Mouse (Mus musculus): ENCODE measurements around the gene Dnajc4.

Gene Dnajc4

GRCm38 (mm10) chr19:6948186-6948585 is 44.2 kb downstream of the Dnajc4 start:
- DNase-seq (ENCODE audit: low spot score) = no peak

- DNase-seq (ENCODE audit: low spot score) = no peak
These were observed 44.6 kb downstream of the Dnajc4 start for GRCm38 (mm10) chr19:6947742-6948141.

- no peak for DNase-seq (ENCODE audit: low spot score)
These were observed 48.7 kb downstream of the Dnajc4 start for GRCm38 (mm10) chr19:6943709-6944108.

GRCm38 (mm10) chr19:6942764-6943163 is 49.6 kb downstream of the Dnajc4 start:
- no peak for DNase-seq (ENCODE audit: low spot score)

GRCm38 (mm10) chr19:6942249-6942691 is 50.1 kb downstream of the Dnajc4 start, which contains the start of gene Gpr137:
Gene Gpr137, minus strand, starts transcription at chr19:6942480.
- peak; percentile 92 for DNase-seq (ENCODE audit: low spot score)

- peak; percentile 85 for DNase-seq (ENCODE audit: low spot score)
These were observed 50.8 kb downstream of the Dnajc4 start, which contains the start of gene Bad for GRCm38 (mm10) chr19:6941372-6942248. Gene Bad, plus strand, starts transcription at chr19:6941861.

GRCm38 (mm10) chr19:6940396-6941351 is 51.7 kb downstream of the Dnajc4 start:
- DNase-seq (ENCODE audit: low spot score) = no peak

- DNase-seq (ENCODE audit: low spot score) = no peak
These were observed 53.0 kb downstream of the Dnajc4 start for GRCm38 (mm10) chr19:6939106-6940002.
